Mouse (Mus musculus) liver, embryonic 15.5 days (tissue): ENCODE data around the gene Sprr2k. TPM values are rescaled to one million over a fixed set of nuclear protein-coding genes. Genes with fewer than 3 reads are reported as not detected.

Experiments
- ATAC-seq: fragments of 200-750 bp; cut with Nextera tagmentation; 2 replicates; pipeline ENCODE4 v1.8.0; 2017; ENCODE audit warnings: moderate number of reproducible peaks, mild to moderate bottlenecking, moderate library complexity; ENCODE audit not compliant: insufficient read depth
- H3K27ac ChIP-seq: fragments of 300-500 bp; sonication (generic); replicated peaks from 2 replicates; pipeline ENCODE4 v1.5.1; 2015; ENCODE audit warnings: mild to moderate bottlenecking, inconsistent platforms
- H3K27me3 ChIP-seq: fragments of 300-500 bp; sonication (generic); 2 replicates; pipeline ENCODE4 v1.6.1; 2015; ENCODE audit warnings: mild to moderate bottlenecking, inconsistent platforms
- H3K36me3 ChIP-seq: fragments of 300-500 bp; sonication (generic); replicated peaks from 2 replicates; pipeline ENCODE4 v1.6.1; 2015; ENCODE audit warnings: moderate library complexity, mild to moderate bottlenecking, inconsistent platforms
- H3K4me1 ChIP-seq: fragments of 300-500 bp; sonication (generic); replicated peaks from 2 replicates; pipeline ENCODE4 v1.6.1; 2015; ENCODE audit warnings: inconsistent platforms
- H3K4me2 ChIP-seq: fragments of 300-500 bp; sonication (generic); 2 replicates; pipeline ENCODE4 v1.6.1; 2015; ENCODE audit warnings: moderate library complexity, mild to moderate bottlenecking, inconsistent platforms
- H3K4me3 ChIP-seq: fragments of 300-500 bp; sonication (generic); replicated peaks from 2 replicates; pipeline ENCODE4 v1.5.1; 2015; ENCODE audit warnings: mild to moderate bottlenecking, inconsistent platforms
- H3K9ac ChIP-seq: fragments of 300-500 bp; sonication (generic); 2 replicates; pipeline ENCODE4 v1.6.1; 2015; ENCODE audit warnings: moderate library complexity, mild to moderate bottlenecking, inconsistent platforms
- H3K9me3 ChIP-seq: fragments of 300-500 bp; sonication (generic); replicated peaks from 2 replicates; pipeline ENCODE4 v1.6.1; 2016; ENCODE audit warnings: inconsistent platforms
- WGBS: fragments of 180-500 bp; shearing (Covaris S2); methylation state at CpG from one replicate; pipeline ENCODE4 v1.1.7; 2015; ENCODE audit warnings: mixed read lengths; ENCODE audit not compliant: insufficient replicate concordance; 5-methylcytosine and 5-hydroxymethylcytosine counted together
- polyA plus RNA-seq: library from polyadenylated mRNA; unstranded; fragments of >200 nt; fragmentation: Nextera tagmentation; extraction: Ambion mirVana; gene quantifications from 2 replicates; pipeline ENCODE4 v1.2.1, GENCODE M21; 2015

The Sprr2k gene
- not detected in 2 replicates for polyA plus RNA-seq

- Histone ChIP-seq H3K27ac (no peak within 1 kb of the TSS), H3K9me3 (no peaks in the 10 kb centered on the region), H3K27me3 (no peaks in the 10 kb centered on the region), H3K4me1 (no peaks in the 10 kb centered on the region), H3K4me3 (no peak within 1 kb of the TSS), H3K4me2 (no peak within 1 kb of the TSS), H3K9ac (no peak within 1 kb of the TSS), H3K36me3 (no peaks in the 10 kb centered on the region)
- 70% methylated on average over 2 of the region's 2 CpGs for WGBS
- no peak for ATAC-seq
These were observed at the start of gene Sprr2k for GRCm38 (mm10) chr3:92432282-92432681. Gene Sprr2k, plus strand, starts transcription at chr3:92432582.

GRCm38 (mm10) chr3:92385385-92385784, 47.0 kb upstream of the Sprr2k start, which contains the start of gene Sprr2h:
Gene Sprr2h, plus strand, starts transcription at chr3:92385685.
- H3K9ac ChIP-seq, result no peak within 1 kb of the TSS
- no peaks in the 10 kb centered on the region for H3K4me1 ChIP-seq
- WGBS, result 52% methylated on average over 1 of the region's 1 CpGs
- H3K4me2 ChIP-seq, result no peak within 1 kb of the TSS
- no peak within 1 kb of the TSS for H3K27ac ChIP-seq
- H3K36me3 ChIP-seq, result no peaks in the 10 kb centered on the region
- H3K27me3 ChIP-seq, result no peaks in the 10 kb centered on the region
- ATAC-seq, result no peak
- no peaks in the 10 kb centered on the region for H3K9me3 ChIP-seq
- no peak within 1 kb of the TSS for H3K4me3 ChIP-seq

GRCm38 (mm10) chr3:92394301-92394700, 38.1 kb upstream of the Sprr2k start:
- Histone ChIP-seq H3K4me1 (no peaks in the 10 kb centered on the region), H3K9ac (no peak overlapping the region), H3K9me3 (no peaks in the 10 kb centered on the region), H3K27me3 (no peaks in the 10 kb centered on the region), H3K4me3 (no peak overlapping the region), H3K27ac (no peak overlapping the region), H3K36me3 (no peaks in the 10 kb centered on the region), H3K4me2 (no peak overlapping the region)
- WGBS, result 35% methylated on average over 1 of the region's 1 CpGs
- no peak for ATAC-seq

GRCm38 (mm10) chr3:92407691-92408090, 24.7 kb upstream of the Sprr2k start, which contains the start of gene Sprr2i:
Gene Sprr2i, plus strand, starts transcription at chr3:92407991.
- H3K27me3 ChIP-seq, result no peaks in the 10 kb centered on the region
- 72% methylated on average over 2 of the region's 2 CpGs for WGBS
- H3K9ac ChIP-seq, result no peak within 1 kb of the TSS
- no peak within 1 kb of the TSS for H3K4me2 ChIP-seq
- no peak for ATAC-seq
- no peaks in the 10 kb centered on the region for H3K36me3 ChIP-seq
- no peaks in the 10 kb centered on the region for H3K4me1 ChIP-seq
- H3K27ac ChIP-seq, result no peak within 1 kb of the TSS
- no peak within 1 kb of the TSS for H3K4me3 ChIP-seq
- no peaks in the 10 kb centered on the region for H3K9me3 ChIP-seq

GRCm38 (mm10) chr3:92417782-92418181, 14.6 kb upstream of the Sprr2k start, which contains the start of gene Sprr2j-ps:
Gene Sprr2j-ps, plus strand, starts transcription at chr3:92418082.
- Histone ChIP-seq H3K4me3 (no peak within 1 kb of the TSS), H3K4me1 (no peaks in the 10 kb centered on the region), H3K9me3 (no peaks in the 10 kb centered on the region), H3K36me3 (no peaks in the 10 kb centered on the region), H3K4me2 (no peak within 1 kb of the TSS), H3K9ac (no peak within 1 kb of the TSS), H3K27ac (no peak within 1 kb of the TSS), H3K27me3 (no peaks in the 10 kb centered on the region)
- WGBS, result 61% methylated on average over 2 of the region's 2 CpGs
- no peak for ATAC-seq

GRCm38 (mm10) chr3:92429323-92429722, 3.1 kb upstream of the Sprr2k start, which contains the start of gene Gm9774:
Gene Gm9774, minus strand, starts transcription at chr3:92429423.
- Histone ChIP-seq H3K36me3 (no peaks in the 10 kb centered on the region), H3K27me3 (no peaks in the 10 kb centered on the region), H3K9me3 (no peaks in the 10 kb centered on the region), H3K4me2 (no peak within 1 kb of the TSS), H3K4me3 (no peak within 1 kb of the TSS), H3K9ac (no peak within 1 kb of the TSS), H3K27ac (no peak within 1 kb of the TSS), H3K4me1 (no peaks in the 10 kb centered on the region)
- no peak for ATAC-seq
- WGBS, result 65% methylated on average over 6 of the region's 6 CpGs

GRCm38 (mm10) chr3:92438689-92439088, 6.3 kb downstream of the Sprr2k start, which contains the start of gene Sprr1b:
Gene Sprr1b, minus strand, starts transcription at chr3:92438789.
- H3K4me1 ChIP-seq, result no peaks in the 10 kb centered on the region
- H3K9ac ChIP-seq, result no peak within 1 kb of the TSS
- no peak within 1 kb of the TSS for H3K4me3 ChIP-seq
- H3K27ac ChIP-seq, result no peak within 1 kb of the TSS
- no peaks in the 10 kb centered on the region for H3K27me3 ChIP-seq
- no peaks in the 10 kb centered on the region for H3K36me3 ChIP-seq
- 72% methylated on average over 3 of the region's 3 CpGs for WGBS
- ATAC-seq, result no peak
- no peak within 1 kb of the TSS for H3K4me2 ChIP-seq
- no peaks in the 10 kb centered on the region for H3K9me3 ChIP-seq

- Histone ChIP-seq H3K9me3 (no peaks in the 10 kb centered on the region), H3K36me3 (no peaks in the 10 kb centered on the region), H3K9ac (no peak overlapping the region), H3K4me2 (no peak overlapping the region), H3K27ac (no peak overlapping the region), H3K4me1 (no peaks in the 10 kb centered on the region), H3K27me3 (no peaks in the 10 kb centered on the region), H3K4me3 (no peak overlapping the region)
- 64% methylated on average over 3 of the region's 3 CpGs for WGBS
- ATAC-seq, result no peak
These were observed 7.8 kb downstream of the Sprr2k start for GRCm38 (mm10) chr3:92440177-92440576.

GRCm38 (mm10) chr3:92455151-92455550, 22.8 kb downstream of the Sprr2k start:
- 66% methylated on average over 5 of the region's 5 CpGs for WGBS

GRCm38 (mm10) chr3:92458620-92459019, 26.2 kb downstream of the Sprr2k start, which contains the start of gene Sprr3:
Gene Sprr3, minus strand, starts transcription at chr3:92458720.
- Histone ChIP-seq H3K4me2 (no peak within 1 kb of the TSS), H3K4me1 (no peaks in the 10 kb centered on the region), H3K27ac (no peak within 1 kb of the TSS), H3K4me3 (no peak within 1 kb of the TSS), H3K9ac (no peak within 1 kb of the TSS), H3K27me3 (no peaks in the 10 kb centered on the region), H3K9me3 (no peaks in the 10 kb centered on the region), H3K36me3 (no peaks in the 10 kb centered on the region)
- 46% methylated on average over 2 of the region's 2 CpGs for WGBS
- ATAC-seq, result no peak

More at GRCm38 (mm10) chr3:92455151-92455550, 22.8 kb downstream of the Sprr2k start:
- Histone ChIP-seq H3K4me2 (no peak overlapping the region), H3K36me3 (no peaks in the 10 kb centered on the region), H3K9ac (no peak overlapping the region), H3K9me3 (no peaks in the 10 kb centered on the region), H3K4me1 (no peaks in the 10 kb centered on the region), H3K27me3 (no peaks in the 10 kb centered on the region), H3K4me3 (no peak overlapping the region), H3K27ac (no peak overlapping the region)
- no peak for ATAC-seq

GRCm38 (mm10) chr3:92466576-92466975, 34.2 kb downstream of the Sprr2k start:
- H3K27ac ChIP-seq, result no peak overlapping the region
- no peaks in the 10 kb centered on the region for H3K4me1 ChIP-seq
- H3K9ac ChIP-seq, result no peak overlapping the region
- H3K9me3 ChIP-seq, result no peaks in the 10 kb centered on the region
- H3K4me3 ChIP-seq, result no peak overlapping the region
- no peak overlapping the region for H3K4me2 ChIP-seq
- H3K27me3 ChIP-seq, result no peaks in the 10 kb centered on the region
- ATAC-seq, result no peak
- H3K36me3 ChIP-seq, result no peaks in the 10 kb centered on the region
- 66% methylated on average over 1 of the region's 1 CpGs for WGBS

GRCm38 (mm10) chr3:92467424-92467823, 35.0 kb downstream of the Sprr2k start:
- Histone ChIP-seq H3K36me3 (no peaks in the 10 kb centered on the region), H3K27ac (no peak overlapping the region), H3K27me3 (no peaks in the 10 kb centered on the region), H3K4me3 (no peak overlapping the region), H3K9me3 (no peaks in the 10 kb centered on the region), H3K9ac (no peak overlapping the region), H3K4me2 (no peak overlapping the region), H3K4me1 (no peaks in the 10 kb centered on the region)
- ATAC-seq, result no peak
